Mouse (Mus musculus) liver, embryonic 12.5 days (tissue): ENCODE results near the gene Slc4a4. TPM values are rescaled to one million over a fixed set of nuclear protein-coding genes. Genes with fewer than 3 reads are reported as not detected.

Experiments used
- ATAC-seq: fragments of 200-750 bp; cut with Nextera tagmentation; 2 replicates; pipeline ENCODE4 v1.8.0; 2017; ENCODE audit warnings: moderate number of reproducible peaks, mild to moderate bottlenecking, moderate library complexity
- H3K27ac ChIP-seq: fragments of 300-500 bp; sonication (generic); 2 replicates; pipeline ENCODE4 v1.5.1; 2016; ENCODE audit warnings: mild to moderate bottlenecking
- H3K27me3 ChIP-seq: fragments of 300-500 bp; sonication (generic); replicated peaks from 2 replicates; pipeline ENCODE4 v1.6.1; 2016; ENCODE audit warnings: mild to moderate bottlenecking, moderate library complexity
- H3K36me3 ChIP-seq: fragments of 300-500 bp; sonication (generic); 2 replicates; pipeline ENCODE4 v1.6.1; 2016; ENCODE audit warnings: mild to moderate bottlenecking, moderate library complexity
- H3K4me1 ChIP-seq: fragments of 300-500 bp; sonication (generic); 2 replicates; pipeline ENCODE4 v1.6.1; 2016
- H3K4me2 ChIP-seq: fragments of 300-500 bp; sonication (generic); 2 replicates; pipeline ENCODE4 v1.6.1; 2016; ENCODE audit warnings: mild to moderate bottlenecking, moderate library complexity
- H3K4me3 ChIP-seq: fragments of 300-500 bp; sonication (generic); 2 replicates; pipeline ENCODE4 v1.5.1; 2016; ENCODE audit warnings: mild to moderate bottlenecking, moderate library complexity
- H3K9ac ChIP-seq: fragments of 300-500 bp; sonication (generic); 2 replicates; pipeline ENCODE4 v1.6.1; 2016; ENCODE audit warnings: mild to moderate bottlenecking, moderate library complexity
- H3K9me3 ChIP-seq: fragments of 300-500 bp; sonication (generic); replicated peaks from 2 replicates; pipeline ENCODE4 v1.6.1; 2016; ENCODE audit warnings: mild to moderate bottlenecking, moderate library complexity
- WGBS: fragments of 180-500 bp; shearing (Covaris S2); methylation state at CpG from one replicate; pipeline ENCODE4 v1.1.7; 2016; ENCODE audit not compliant: insufficient replicate concordance; 5-methylcytosine and 5-hydroxymethylcytosine counted together
- polyA plus RNA-seq: library from polyadenylated mRNA; unstranded; fragments of >200 nt; fragmentation: Nextera tagmentation; extraction: Ambion mirVana; gene quantifications from 2 replicates; pipeline ENCODE4 v1.2.1, GENCODE M21; 2016

Slc4a4 gene
- polyA plus RNA-seq, 1 experiment from 2014 or later, result 1.4 TPM

DNA sequence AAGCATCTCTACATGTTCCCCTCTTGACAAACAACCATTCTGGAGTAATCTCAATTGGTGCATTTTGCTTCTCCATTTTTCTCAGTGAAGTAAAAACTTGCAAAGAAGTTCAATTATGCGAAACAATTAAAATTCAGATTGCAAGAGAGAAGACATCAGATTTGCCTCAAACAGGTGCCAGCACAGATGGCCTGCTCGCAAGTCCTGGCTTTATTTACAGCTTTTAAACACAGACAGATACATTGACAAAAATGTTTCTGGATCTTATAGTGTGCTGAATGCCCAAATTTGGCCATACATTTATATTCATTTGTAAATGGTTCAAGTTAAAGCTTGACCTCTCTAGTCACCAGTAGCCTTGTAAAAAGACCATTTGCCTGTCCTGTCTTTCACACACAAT lies 169.8 kb downstream of the Slc4a4 start:
- Histone ChIP-seq H3K36me3 (no peaks in the 10 kb centered on the region), H3K9ac (no peak overlapping the region), H3K27me3 (no peaks in the 10 kb centered on the region), H3K4me1 (no peaks in the 10 kb centered on the region), H3K4me3 (no peak overlapping the region), H3K27ac (no peak overlapping the region), H3K9me3 (no peaks in the 10 kb centered on the region), H3K4me2 (no peak overlapping the region)
- 62% methylated on average over 2 of the region's 2 CpGs for WGBS
- no peak for ATAC-seq

- 66% methylated on average over 9 of the region's 9 CpGs for WGBS
- Histone ChIP-seq H3K4me3 (no peak overlapping the region), H3K9me3 (no peaks in the 10 kb centered on the region), H3K4me2 (no peak overlapping the region), H3K27me3 (no peaks in the 10 kb centered on the region), H3K9ac (no peak overlapping the region), H3K4me1 (no peaks in the 10 kb centered on the region), H3K36me3 (no peaks in the 10 kb centered on the region), H3K27ac (no peak overlapping the region)
- no peak for ATAC-seq
Measured at GRCm38 (mm10) chr5:89061097-89061496, 174.5 kb downstream of the Slc4a4 start.

DNA sequence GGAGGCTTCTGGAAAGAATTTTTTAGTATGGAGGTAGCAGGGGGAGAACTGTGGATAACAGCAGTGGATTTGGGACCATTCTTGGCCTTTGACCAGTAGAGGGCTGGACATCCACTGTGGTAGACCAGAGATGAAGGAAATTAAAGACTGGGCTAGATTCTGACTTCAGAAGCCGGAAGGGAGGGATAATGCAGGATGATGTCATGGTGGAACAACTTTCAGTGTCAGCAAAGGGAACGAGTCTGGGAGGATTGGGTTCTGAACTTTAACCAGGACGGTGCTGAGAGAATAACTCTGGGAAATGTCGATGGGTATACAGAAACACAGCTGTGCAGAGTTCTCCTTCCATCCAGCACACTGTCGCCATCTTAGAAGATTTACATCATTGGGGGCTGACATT lies 175.7 kb downstream of the Slc4a4 start:
- Histone ChIP-seq H3K27me3 (no peaks in the 10 kb centered on the region), H3K36me3 (no peaks in the 10 kb centered on the region), H3K4me2 (no peak overlapping the region), H3K9ac (no peak overlapping the region), H3K9me3 (no peaks in the 10 kb centered on the region), H3K27ac (no peak overlapping the region), H3K4me3 (no peak overlapping the region), H3K4me1 (no peaks in the 10 kb centered on the region)
- no peak for ATAC-seq
- 67% methylated on average over 5 of the region's 5 CpGs for WGBS

GRCm38 (mm10) chr5:89067111-89067510 lies 180.5 kb downstream of the Slc4a4 start:
- H3K36me3 ChIP-seq, result no peaks in the 10 kb centered on the region
- H3K27ac ChIP-seq, result no peak overlapping the region
- H3K4me1 ChIP-seq, result no peaks in the 10 kb centered on the region
- WGBS, result 56% methylated on average over 4 of the region's 4 CpGs
- H3K4me2 ChIP-seq, result no peak overlapping the region
- H3K27me3 ChIP-seq, result no peaks in the 10 kb centered on the region
- H3K4me3 ChIP-seq, result no peak overlapping the region
- no peak for ATAC-seq
- H3K9me3 ChIP-seq, result no peaks in the 10 kb centered on the region
- H3K9ac ChIP-seq, result no peak overlapping the region

GRCm38 (mm10) chr5:89068072-89068471 lies 181.5 kb downstream of the Slc4a4 start:
- no peaks in the 10 kb centered on the region for H3K9me3 ChIP-seq
- ATAC-seq, result no peak
- no peak overlapping the region for H3K27ac ChIP-seq
- H3K4me3 ChIP-seq, result no peak overlapping the region
- no peaks in the 10 kb centered on the region for H3K36me3 ChIP-seq
- WGBS, result 70% methylated on average over 5 of the region's 5 CpGs
- no peaks in the 10 kb centered on the region for H3K27me3 ChIP-seq
- H3K9ac ChIP-seq, result no peak overlapping the region
- no peaks in the 10 kb centered on the region for H3K4me1 ChIP-seq
- no peak overlapping the region for H3K4me2 ChIP-seq

DNA sequence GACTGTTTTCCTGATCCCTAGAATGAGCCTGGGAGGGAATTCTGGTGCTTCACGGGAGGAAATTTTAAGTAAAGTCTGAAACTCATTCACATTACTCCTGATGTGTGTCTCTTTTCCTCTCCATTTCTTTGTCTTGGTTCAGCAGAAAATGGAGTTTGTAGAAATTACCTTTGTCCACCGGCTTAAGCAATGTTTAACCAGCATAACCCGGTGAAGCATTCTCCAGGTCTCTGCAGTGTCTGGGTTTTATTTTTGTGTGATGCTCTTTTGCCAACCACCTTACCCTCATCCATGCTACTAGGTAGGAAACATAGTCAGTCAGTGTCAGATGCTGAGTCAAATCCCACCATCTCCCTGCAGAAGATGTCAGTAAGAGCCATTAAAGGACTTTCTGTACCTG lies 183.4 kb downstream of the Slc4a4 start:
- Histone ChIP-seq H3K9ac (no peak overlapping the region), H3K27me3 (no peaks in the 10 kb centered on the region), H3K9me3 (no peaks in the 10 kb centered on the region), H3K4me2 (no peak overlapping the region), H3K27ac (no peak overlapping the region), H3K4me1 (no peaks in the 10 kb centered on the region), H3K36me3 (no peaks in the 10 kb centered on the region), H3K4me3 (no peak overlapping the region)
- WGBS, result 64% methylated on average over 3 of the region's 3 CpGs
- no peak for ATAC-seq

DNA sequence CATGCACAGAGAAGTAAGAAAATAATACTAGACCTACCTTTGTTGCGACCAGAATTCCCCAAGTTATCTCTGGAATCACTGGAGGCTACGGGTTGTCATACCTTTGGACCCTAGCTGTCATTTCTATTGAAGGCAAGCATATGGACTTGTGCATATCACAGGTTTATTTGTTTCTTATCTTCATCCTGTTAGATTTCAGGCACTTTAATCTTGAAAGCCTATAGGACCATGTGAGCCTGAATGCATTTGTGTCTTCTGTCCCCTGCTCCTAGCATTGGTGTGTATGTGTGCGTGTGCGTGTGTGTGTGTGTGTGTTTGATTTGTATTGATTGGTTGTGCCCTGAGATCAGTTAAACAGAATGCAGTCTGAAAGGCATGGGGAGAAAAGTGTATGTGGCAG lies 185.3 kb downstream of the Slc4a4 start:
- Histone ChIP-seq H3K9ac (no peak overlapping the region), H3K27ac (no peak overlapping the region), H3K4me3 (no peak overlapping the region), H3K9me3 (no peaks in the 10 kb centered on the region), H3K4me1 (no peaks in the 10 kb centered on the region), H3K36me3 (no peaks in the 10 kb centered on the region), H3K4me2 (no peak overlapping the region), H3K27me3 (no peaks in the 10 kb centered on the region)
- ATAC-seq, result no peak
- 73% methylated on average over 4 of the region's 4 CpGs for WGBS

- Histone ChIP-seq H3K27ac (no peak overlapping the region), H3K27me3 (no peaks in the 10 kb centered on the region), H3K9ac (no peak overlapping the region), H3K9me3 (no peaks in the 10 kb centered on the region), H3K4me2 (no peak overlapping the region), H3K4me3 (no peak overlapping the region), H3K36me3 (no peaks in the 10 kb centered on the region), H3K4me1 (no peaks in the 10 kb centered on the region)
- no peak for ATAC-seq
- whole genome bisulfite sequencing, result 62% methylated on average over 1 of the region's 1 CpGs
Measured at GRCm38 (mm10) chr5:89077711-89078110, 191.1 kb downstream of the Slc4a4 start.

GRCm38 (mm10) chr5:89083476-89083875 lies 196.9 kb downstream of the Slc4a4 start:
- Histone ChIP-seq H3K36me3 (no peaks in the 10 kb centered on the region), H3K9me3 (no peaks in the 10 kb centered on the region), H3K27ac (no peak overlapping the region), H3K4me1 (no peaks in the 10 kb centered on the region), H3K9ac (no peak overlapping the region), H3K4me3 (no peak overlapping the region), H3K4me2 (no peak overlapping the region), H3K27me3 (no peaks in the 10 kb centered on the region; the same call in 1 of the 2 replicates)
- ATAC-seq, result no peak
- WGBS, result 71% methylated on average over 4 of the region's 4 CpGs

DNA sequence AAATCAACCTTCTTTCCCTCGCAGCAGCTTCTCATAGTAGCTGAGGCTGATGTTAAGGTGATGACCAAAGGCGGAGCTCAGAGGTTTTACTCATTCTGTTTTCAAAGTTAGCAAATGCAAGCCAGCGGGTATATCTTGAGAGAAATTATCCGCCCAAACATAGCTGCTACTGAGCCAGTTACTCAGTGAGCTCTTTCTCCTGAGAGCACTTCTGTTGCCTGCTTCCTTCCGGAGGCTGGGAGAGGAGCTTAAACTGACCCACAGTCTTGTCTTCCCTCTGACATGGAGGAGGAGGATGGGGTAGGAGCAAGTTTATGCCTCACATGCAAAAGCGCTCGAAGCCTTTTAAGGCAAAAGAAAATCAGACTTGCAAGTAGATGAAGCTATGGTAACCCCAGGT lies 201.3 kb downstream of the Slc4a4 start:
- H3K36me3 ChIP-seq, result no peaks in the 10 kb centered on the region
- H3K27me3 ChIP-seq, result no peaks in the 10 kb centered on the region; the same call in 1 of the 2 replicates
- WGBS, result 67% methylated on average over 7 of the region's 7 CpGs
- no peaks in the 10 kb centered on the region for H3K4me1 ChIP-seq
- no peak overlapping the region for H3K9ac ChIP-seq
- ATAC-seq, result no peak
- no peak overlapping the region for H3K4me2 ChIP-seq
- no peak overlapping the region for H3K4me3 ChIP-seq
- H3K27ac ChIP-seq, result no peak overlapping the region
- no peaks in the 10 kb centered on the region for H3K9me3 ChIP-seq

GRCm38 (mm10) chr5:89088462-89088861 lies 201.8 kb downstream of the Slc4a4 start:
- Histone ChIP-seq H3K9me3 (no peaks in the 10 kb centered on the region), H3K4me2 (no peak overlapping the region), H3K27ac (no peak overlapping the region), H3K27me3 (no peaks in the 10 kb centered on the region; the same call in 1 of the 2 replicates), H3K4me1 (no peaks in the 10 kb centered on the region), H3K9ac (no peak overlapping the region), H3K4me3 (no peak overlapping the region), H3K36me3 (no peaks in the 10 kb centered on the region)
- no peak for ATAC-seq
- WGBS, result 58% methylated on average over 11 of the region's 11 CpGs

- ATAC-seq, result no peak
- no peaks in the 10 kb centered on the region for H3K4me1 ChIP-seq
- no peaks in the 10 kb centered on the region for H3K9me3 ChIP-seq
- no peaks in the 10 kb centered on the region for H3K36me3 ChIP-seq
- no peak overlapping the region for H3K27ac ChIP-seq
- no peaks in the 10 kb centered on the region for H3K27me3 ChIP-seq
- no peak overlapping the region for H3K9ac ChIP-seq
- WGBS, result 67% methylated on average over 3 of the region's 3 CpGs
- H3K4me3 ChIP-seq, result no peak overlapping the region
- H3K4me2 ChIP-seq, result no peak overlapping the region
Measured at GRCm38 (mm10) chr5:89090131-89090530, 203.5 kb downstream of the Slc4a4 start.

- no peaks in the 10 kb centered on the region for H3K27me3 ChIP-seq
- ATAC-seq, result no peak
- H3K9me3 ChIP-seq, result no peaks in the 10 kb centered on the region
- H3K4me1 ChIP-seq, result no peaks in the 10 kb centered on the region
- no peak overlapping the region for H3K4me2 ChIP-seq
- H3K36me3 ChIP-seq, result no peaks in the 10 kb centered on the region
- H3K27ac ChIP-seq, result no peak overlapping the region
- H3K4me3 ChIP-seq, result no peak overlapping the region
- H3K9ac ChIP-seq, result no peak overlapping the region
Measured at GRCm38 (mm10) chr5:89096371-89096770, 209.8 kb downstream of the Slc4a4 start.
